Mouse (Mus musculus) embryo, embryonic 11.5 days (tissue): ENCODE data around the gene Hsd3b7.
A peak's percentile ranks its signal among the peaks of the same experiment; 100 is the strongest.

Experiments used
- DNase-seq: peaks from one replicate; pipeline ENCODE4 v3.0.0-alpha.2; 2012; ENCODE audit warnings: low read depth, low spot score

Hsd3b7 gene

DNA sequence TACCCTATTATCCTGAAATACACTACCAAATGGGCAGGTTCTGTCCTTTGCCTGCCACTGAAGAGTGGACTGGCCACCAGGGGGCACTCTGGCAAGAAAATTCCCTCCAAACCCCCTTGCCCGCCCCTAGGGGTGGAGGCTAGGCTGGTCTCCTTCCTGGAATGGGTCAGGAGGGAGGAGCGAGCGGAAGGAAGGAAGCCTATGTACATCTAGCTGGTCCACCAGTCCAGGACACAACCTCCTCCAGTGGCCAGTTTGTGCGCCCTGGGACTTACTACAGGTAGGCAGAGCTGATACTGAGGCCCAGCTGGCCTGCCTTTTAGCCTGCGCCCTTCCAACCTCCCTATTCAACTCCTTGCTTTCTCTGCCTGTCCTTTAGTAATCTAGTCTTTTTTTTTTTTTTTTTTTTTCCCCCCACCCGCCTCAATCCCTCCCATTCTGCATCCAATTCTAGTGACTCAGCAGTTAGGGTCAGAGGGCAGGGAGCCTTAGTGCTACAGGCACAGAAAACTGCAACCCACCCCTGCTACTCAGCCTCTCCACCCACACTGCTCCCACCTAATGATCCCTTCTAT lies at the start of gene Hsd3b7:
Hsd3b7 (plus strand) TSS at position 170 of the 575 bp plus-strand sequence.
- DNase-seq: peak; percentile 82

DNA sequence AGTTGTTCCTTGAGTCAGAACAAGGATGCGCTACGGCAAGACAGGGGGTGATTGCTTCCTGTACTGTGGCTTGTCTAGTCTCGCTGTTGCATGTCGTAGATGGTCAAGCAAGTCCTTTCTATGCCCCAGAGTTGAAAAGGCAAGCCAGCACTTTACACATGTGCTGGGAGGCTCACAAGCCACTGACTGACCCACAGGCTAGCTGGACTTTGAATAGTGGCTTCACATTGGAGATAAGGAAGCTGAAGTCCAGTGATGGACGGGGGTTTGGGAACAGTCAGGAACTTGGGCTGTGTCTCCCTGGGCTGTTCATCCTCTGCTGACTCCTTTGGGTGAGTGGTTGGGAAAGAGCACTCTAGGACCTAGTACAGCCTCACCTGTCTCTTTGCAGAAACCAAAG lies 48.8 kb upstream of the Hsd3b7 start:
- DNase-seq: no peak

DNA sequence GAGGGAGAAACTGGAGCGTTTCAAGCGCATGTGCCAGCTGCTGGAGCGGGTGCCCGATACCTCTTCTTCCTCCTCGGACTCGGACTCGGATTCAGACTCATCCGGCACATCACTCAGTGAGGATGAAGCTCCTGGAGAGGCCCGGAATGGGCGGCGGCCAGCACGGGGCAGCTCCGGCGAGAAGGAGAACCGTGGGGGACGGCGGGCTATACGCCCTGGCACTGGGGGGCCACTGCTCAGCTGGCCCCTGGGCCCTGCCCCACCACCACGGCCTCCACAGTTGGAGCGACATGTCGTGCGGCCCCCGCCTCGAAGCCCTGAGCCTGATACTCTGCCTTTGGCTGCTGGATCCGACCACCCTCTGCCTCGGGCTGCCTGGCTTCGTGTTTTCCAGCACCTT lies 48.3 kb upstream of the Hsd3b7 start:
- no peak for DNase-seq

DNA sequence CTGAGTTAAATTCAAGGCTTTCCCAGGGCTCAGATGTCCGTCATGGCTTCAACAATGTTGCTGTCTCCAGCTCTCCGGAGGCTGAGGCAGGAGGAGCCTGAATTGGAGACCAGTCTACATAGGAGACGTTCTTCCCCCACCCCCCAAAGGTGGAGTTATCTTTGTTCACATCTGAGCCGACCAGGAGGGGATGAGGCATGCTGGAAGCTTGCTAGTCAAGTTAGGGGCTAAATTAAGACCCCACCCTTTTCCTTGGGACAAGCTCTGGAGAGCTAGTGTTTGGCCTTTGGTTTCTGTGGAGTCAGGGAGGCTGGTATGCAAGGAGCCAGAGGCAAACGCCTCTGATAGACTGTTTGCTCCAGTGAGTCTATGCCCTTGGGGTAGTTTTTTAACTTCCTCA lies 47.2 kb upstream of the Hsd3b7 start:
- DNase-seq: no peak

DNA sequence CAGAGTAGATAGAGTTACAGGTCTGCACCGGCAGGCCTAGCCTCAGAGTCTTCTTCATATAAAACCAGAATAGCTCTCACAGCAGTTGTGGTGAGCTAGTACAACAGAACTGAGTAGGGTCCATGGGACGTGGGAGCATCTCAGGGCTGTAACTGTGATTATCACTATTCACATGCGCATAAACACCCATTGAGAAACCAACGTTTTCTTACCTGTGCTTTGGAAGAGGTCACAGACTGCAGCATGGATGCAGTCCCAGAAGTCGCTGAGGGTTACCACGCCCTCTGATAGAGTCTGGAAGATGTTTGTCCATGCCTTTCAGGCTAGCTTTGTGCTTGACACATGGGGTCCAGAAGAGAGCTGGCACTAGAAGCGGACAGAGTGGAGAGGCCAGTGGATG lies 46.7 kb upstream of the Hsd3b7 start:
- DNase-seq: no peak

DNA sequence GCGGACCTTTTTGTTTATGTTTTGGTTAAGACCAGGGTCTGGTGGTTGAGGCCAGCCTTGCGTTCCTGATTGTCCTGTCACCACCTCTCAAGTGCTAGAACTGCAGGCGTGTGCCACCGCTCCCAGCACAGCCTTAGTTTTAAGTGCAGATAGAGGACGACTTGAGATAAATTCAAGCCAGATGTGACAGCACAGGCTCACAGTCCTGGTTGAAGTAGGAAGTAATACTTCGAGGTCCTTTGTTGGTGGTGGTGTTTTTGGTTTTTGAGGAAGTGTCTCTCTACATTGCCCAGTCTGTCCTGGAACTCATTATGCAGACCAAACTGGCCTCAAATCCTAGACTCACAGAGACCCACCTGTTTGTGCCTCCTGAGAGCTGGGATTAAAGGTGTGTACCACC lies 40.7 kb upstream of the Hsd3b7 start:
- no peak for DNase-seq

DNA sequence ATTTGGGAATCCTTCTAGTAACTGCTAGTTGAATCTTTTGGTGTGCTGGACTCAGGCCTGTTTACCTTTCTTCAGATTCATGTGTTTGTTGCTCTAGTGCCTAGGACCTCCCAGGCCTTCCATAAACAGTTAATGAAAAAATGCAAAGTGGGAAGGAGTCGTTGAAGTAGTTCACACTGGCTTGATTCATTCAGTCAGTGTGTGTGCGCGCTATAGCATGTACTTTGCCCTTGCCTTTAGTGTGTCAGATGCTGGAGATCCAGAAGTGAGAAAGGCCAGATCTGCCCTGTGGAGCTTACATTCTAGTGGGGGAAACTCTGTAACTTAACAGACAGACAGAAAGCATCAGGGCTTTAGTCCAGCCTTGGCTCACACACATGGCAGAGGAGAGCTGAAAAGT lies 39.9 kb upstream of the Hsd3b7 start:
- no peak for DNase-seq

DNA sequence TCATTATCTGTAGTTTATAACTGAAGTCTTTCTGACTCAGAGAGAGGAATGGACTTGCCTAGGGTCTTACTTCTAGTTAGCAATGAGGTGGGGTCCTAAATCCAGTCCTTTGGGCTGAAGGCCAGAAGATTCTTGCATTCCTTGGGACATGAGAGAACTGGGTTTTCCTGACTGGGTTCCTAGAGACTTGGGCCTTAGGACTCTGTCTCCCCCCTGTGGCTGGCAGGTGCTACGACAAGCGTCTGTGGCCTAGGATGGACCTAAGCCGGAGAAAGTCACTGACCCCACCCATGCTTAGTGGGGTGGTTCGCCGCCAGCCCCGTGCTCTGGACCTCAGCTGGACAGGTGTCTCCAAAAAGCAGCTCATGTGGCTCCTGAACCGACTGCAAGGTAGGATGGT lies 39.4 kb upstream of the Hsd3b7 start:
- peak; percentile 48 for DNase-seq

DNA sequence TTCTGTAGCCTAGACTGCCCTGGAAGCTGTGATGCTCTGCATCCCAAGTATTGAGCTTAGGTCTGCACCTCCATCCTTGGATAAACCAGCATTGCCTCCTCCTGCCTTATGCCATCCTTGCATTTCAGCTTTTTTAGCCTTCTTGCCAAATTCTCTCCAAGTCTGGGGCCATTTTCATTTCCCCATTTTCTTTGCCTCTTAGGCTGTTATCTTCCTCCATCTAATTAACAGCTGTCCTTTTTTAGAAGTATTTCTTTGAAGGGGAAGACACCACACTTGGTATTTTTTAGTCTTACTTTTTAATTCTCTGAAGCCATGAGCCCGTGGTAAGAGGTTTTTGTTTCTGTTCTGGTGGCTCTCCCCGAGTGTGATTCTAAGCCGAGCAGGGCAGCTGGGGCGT lies 36.8 kb upstream of the Hsd3b7 start:
- DNase-seq: no peak

DNA sequence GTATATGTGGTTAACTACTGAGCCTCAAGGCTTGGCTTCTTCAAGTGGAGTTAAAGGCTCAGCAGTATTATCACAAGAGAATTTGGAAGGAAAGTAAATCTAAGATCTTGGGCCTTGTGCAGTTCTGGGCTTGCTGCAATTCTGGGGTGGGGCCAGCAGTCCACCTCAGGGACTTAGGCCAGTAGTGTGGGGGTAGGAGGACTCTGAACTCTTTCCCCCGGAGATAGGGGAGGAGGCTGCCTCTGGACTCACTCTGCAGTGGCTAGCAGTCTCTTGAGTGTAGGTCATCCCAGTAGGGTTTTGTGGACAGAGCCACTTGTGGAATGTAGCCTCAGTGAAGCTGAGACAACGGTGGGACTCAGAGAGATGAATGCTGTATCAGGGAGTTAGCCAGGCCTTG lies 34.6 kb upstream of the Hsd3b7 start:
- DNase-seq: no peak

DNA sequence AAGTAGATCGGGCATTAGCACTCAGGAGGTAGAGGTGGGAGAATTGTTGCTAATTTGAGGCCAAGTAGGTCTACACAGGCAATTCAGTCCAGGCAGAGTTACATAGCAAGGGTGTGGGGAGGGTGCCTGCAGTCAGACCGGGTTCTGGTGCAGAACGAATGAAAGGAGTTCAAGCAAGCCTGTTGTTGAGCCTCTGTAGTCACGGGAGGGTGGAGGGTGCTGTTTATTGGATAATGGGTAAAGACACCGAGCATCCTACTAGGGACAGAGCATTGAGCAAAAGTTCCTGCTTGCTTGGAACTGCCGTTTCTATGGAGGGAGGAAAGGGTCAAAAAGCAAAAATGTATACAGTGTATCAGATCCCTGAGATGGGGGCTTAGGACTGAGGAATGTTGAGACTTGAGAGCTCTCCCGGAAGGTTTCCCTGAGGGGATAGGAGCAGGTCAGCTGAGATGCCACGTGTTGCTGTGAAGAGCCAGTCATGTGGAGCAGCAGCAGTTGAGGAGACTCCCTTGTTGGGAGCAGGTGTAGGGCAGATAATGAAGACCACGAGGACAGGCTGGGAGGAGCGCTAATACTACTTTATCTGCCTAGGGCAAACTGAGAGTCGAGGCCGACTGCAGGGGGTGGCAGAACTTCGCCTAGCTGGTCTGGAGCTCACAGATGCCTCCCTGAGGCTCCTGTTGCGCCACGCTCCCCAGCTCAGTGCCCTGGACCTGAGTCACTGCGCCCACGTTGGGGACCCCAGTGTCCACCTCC lies 33.4 kb upstream of the Hsd3b7 start:
- DNase-seq: no peak

DNA sequence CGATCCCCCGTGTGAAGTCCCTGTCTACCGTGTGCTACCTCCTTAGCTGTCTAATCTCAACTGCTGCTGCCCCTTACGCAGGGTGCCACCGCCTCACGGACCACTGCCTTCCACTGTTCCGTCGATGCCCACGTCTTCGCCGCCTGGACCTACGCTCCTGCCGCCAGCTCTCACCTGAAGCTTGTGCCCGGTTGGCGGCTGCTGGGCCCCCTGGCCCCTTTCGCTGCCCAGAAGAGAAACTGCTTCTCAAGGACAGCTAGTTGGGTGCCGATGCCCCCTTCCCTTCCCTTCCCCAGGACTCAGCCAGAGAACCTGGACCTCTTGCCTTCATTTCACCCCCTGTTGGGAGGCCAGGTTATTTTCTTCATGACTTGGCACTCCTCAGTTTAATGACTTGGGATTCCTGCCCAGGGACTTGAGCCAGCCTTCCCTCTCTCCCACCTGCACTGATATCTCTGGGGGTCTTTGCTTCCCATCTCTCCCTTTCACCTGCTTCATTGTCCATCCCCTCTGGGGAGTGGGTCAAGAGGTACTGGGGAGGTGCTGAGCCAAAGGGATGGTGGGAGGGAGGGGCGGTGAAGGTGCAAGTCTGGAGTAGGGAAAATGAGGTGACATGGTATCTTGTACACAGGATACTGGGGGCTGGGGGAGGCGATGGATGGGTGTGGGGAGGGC lies 32.6 kb upstream of the Hsd3b7 start:
- DNase-seq: no peak

DNA sequence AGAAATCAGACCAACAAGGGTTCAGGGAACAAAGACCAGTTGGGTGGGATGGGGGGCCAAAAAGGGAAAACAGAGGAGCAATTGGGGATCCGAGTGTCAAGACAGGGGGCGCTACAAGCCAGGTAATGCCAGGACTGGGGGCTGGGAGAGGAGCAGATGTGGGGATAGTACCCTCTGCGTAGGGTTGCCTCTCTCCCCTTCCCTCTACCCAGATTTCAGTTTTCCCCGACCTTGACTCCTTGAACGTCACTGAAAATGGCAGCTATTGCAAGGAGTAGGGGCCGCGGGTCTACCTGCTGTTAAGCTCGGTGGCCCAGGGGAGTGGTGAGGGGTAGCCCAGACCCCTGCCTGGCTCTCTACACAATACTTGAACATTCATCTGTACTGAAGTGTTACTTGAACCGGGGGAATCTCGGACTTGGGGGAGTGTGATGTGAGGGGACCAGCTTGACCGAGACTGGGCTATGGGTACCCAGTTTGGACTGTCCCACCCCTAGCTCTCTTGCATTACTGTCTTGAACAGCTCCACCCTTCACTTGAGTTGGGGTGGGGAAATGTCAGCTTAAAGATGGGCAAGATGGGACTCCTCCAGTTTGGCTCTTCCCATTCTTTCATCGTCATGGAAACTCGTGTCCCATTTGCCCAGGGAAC lies 31.9 kb upstream of the Hsd3b7 start:
- DNase-seq: no peak

DNA sequence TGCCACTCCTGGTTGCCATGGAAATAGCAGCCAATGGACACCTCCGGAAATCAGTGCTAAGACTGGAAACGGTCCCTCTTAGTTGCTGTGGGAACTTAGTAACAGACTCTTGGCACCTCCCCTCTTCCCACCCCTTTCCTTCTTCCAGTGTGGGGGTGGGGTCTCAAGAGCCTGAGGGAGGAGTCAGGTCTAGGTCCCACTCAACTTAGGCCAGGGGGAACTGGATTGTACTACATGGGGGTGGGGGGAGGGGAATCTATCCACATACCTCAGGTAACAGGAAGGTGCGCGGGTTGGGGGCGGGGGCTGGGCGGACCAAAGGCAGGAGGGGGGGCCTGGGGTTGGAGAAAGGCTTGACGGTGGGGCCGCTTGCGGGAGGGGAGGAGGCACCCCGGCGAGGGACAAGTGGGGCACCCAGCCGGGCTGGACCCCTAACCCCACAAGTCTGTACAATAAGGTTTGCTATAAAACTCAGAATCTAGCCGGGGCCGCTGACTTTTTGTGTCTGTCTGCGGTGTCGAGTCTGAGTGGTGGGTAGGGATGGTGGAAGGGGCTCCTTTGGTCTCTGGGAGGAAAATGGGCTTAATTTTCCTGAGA lies 31.3 kb upstream of the Hsd3b7 start:
- peak; percentile 85 for DNase-seq

DNA sequence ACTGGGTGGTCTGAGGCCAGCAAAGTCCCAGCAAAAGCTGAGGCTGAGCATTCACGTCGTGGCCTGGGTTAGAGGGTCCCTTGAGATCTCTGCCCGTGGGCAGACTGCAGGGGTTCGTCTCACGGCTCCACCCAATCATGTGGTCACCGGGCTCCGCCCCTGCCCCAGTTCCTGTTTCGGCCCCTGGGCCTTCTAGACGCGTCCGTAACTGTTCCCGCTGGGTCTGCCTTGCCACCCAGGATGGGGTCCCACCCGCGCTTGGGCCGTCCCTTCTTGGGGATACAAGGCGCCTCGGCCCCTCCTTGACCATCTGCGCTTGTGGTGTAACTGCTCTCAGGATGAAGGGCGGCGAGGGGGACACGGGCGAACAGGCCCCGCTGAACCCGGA lies 30.8 kb upstream of the Hsd3b7 start, which contains the start of gene Orai3:
Orai3 (plus strand) TSS at position 165 of the 388 bp plus-strand sequence.
- DNase-seq: peak; percentile 66

DNA sequence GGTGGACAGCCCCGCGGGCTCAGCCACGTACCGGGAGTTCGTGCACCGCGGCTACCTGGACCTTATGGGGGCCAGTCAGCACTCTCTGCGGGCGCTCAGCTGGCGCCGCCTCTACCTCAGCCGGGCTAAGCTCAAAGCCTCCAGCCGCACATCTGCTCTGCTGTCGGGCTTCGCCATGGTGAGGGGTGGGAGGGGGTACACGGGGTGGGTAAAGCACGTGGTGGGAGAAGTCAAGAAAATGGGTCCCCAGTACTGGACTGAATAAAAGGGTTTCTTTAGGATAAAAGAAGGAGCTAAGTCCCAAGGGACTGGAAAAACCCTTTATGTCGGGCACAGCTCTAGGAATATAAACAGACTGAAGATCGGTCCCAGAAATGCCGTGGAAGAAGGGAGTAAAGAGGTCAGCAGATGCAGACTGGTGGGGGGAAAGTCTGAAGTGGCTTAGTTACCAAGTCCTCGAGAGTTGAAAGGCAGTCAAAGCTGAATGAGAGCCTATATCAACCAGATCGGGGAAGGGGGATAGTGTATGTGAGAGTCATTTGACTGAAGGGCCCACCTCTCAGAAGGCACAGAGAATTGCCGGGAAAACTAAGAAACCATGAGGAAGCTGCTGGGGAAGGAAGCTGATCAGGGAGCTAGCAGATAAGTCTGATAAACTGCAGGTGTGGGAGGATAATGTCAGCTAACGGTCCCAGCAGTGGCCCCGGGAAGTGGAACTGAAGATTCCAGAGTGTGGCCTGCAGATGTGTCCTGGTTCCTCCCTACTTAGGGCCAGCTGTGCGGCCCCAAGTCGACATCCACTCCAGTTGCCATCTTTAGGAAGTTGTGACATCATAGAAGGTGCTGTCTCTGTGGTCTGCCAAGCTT lies 30.1 kb upstream of the Hsd3b7 start:
- DNase-seq: no peak

DNA sequence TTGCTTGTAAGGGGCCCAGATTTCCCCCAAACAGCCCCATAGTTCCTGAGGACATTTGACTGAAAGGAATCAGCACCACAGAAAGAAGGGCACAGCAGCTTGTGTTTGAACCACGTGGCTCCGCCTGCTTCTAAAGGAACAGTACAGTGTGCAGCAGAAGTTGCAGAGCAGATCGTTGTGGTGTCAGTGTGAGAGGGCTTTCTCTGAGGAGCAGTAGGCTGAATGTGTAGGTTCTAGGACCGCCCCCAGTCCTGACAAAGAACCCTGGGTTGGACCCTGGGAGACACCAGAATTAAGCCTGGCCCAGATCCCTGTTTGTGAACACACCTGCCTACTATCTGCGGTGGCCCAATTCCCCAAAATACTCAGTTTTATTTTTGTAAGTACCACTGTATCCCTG lies 29.1 kb upstream of the Hsd3b7 start:
- no peak for DNase-seq

DNA sequence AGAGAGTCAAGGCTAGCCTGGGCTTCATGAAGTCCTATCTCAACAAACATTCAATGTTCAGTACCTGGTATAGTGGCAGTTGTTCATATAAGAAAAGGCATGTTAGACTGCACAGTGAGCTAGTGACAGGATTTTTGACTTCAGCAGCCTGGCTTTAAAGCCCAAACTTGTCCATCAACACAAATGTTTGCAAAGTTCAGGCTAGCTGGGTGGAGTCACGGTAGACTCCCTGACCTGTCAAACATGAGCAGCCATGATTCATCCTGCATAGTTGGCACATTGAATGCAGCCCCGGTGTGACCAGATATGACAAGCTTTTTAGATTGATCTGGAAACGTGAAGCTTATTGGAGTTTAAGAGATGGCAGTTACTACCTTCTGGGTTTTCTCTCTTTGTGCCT lies 28.3 kb upstream of the Hsd3b7 start:
- no peak for DNase-seq

DNA sequence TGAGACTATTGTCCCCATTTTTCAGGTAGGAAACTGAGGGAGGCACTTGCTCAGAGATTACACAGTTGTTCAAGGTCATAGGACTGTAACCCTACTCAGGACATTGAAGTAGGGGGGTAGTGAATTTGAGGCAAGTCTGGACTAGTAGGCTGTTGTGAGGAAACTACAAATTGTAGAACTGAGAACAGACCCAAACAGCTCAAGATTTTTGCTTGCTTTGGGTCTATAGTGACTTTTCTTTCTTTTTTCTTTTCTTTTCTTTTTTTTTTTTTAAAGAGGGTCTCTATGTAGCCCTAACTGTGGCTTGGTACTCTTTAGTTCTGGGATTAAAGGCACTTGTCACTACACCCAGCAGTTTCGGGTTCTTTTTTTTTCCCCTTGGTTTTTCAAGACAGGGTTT lies 27.8 kb upstream of the Hsd3b7 start:
- no peak for DNase-seq

DNA sequence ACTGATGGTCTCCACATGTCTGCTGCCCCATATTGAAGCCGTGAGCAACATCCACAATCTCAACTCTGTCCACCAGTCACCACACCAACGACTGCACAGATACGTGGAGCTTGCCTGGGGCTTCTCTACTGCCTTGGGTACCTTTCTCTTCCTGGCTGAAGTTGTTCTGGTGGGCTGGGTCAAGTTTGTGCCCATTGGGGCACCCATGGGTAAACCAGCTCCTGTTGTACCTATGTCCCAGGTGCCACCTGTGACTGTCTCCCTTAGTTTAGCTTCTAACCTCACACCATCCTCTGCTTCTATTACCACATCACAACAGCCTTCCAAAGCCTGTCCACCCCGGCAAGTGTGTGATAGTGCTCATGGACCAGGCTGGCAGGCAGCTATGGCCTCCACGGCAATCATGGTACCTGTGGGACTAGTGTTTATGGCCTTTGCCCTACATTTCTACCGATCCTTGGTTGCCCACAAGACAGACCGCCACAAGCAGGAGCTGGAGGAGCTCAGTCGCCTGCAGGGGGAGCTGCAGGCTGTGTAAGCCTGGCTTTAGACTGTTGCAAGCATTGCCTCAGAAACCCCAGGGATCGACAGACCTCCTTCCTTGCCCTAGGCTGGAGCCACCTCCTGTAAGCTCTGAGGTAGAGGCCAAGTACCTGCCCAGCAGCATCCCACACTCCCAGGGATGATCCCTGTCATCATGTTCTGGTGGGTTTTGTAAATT lies 26.6 kb upstream of the Hsd3b7 start:
- DNase-seq: peak; percentile 70
